Mouse (Mus musculus) myocyte (in vitro differentiated cells): ENCODE measurements at regions not wholly inside any gene's neighbourhood (a gene's known extent, or its start where the extent isn't known, plus 50 kb on each side); places are given as distances from the start of the nearest gene placed in this dataset.

ENCODE experiments used
- CEBPB ChIP-seq: IDR thresholded peaks from 2 replicates; pipeline ENCODE4 v1.6.1; 2011; ENCODE audit warnings: mild to moderate bottlenecking, moderate library complexity; ENCODE audit not compliant: poor library complexity, insufficient read depth, severe bottlenecking
- E2F4 ChIP-seq: IDR thresholded peaks from one replicate; pipeline ENCODE4 v1.6.1; 2011; ENCODE audit warnings: mild to moderate bottlenecking, control low read depth, moderate library complexity; ENCODE audit not compliant: insufficient read depth
- MAX ChIP-seq: IDR thresholded peaks from one replicate; pipeline ENCODE4 v1.6.1; 2011; ENCODE audit warnings: low read depth, mild to moderate bottlenecking, control low read depth
- MYOD1 ChIP-seq, 3 experiments: IDR thresholded peaks; one replicate each; pipeline ENCODE4 v1.6.1; 2011; ENCODE audit warnings: control low read depth in 2 of 3, low read depth in 2 of 3, mild to moderate bottlenecking in 2 of 3, moderate library complexity in 1 of 3; ENCODE audit not compliant: insufficient read length in 2 of 3, control insufficient read depth in 1 of 3
- MYOG ChIP-seq, 3 experiments: IDR thresholded peaks; one replicate each; pipeline ENCODE4 v1.6.1; 2011; ENCODE audit warnings: control low read depth in 2 of 3, low read depth in 2 of 3, mild to moderate bottlenecking in 2 of 3; ENCODE audit not compliant: insufficient read length in 2 of 3, control insufficient read depth in 1 of 3, insufficient read depth in 1 of 3
- POLR2A ChIP-seq: IDR thresholded peaks from one replicate; pipeline ENCODE4 v1.6.1; 2011; ENCODE audit warnings: low read depth, mild to moderate bottlenecking, control low read depth, moderate library complexity; ENCODE audit not compliant: insufficient read length
- POLR2AphosphoS2 ChIP-seq: IDR thresholded peaks from one replicate; pipeline ENCODE4 v1.6.1; 2011; ENCODE audit warnings: low read depth, control low read depth; ENCODE audit not compliant: insufficient read length
- REST ChIP-seq: IDR thresholded peaks from one replicate; pipeline ENCODE4 v1.6.1; 2011; ENCODE audit warnings: mild to moderate bottlenecking, control low read depth, moderate library complexity; ENCODE audit not compliant: insufficient read depth, insufficient read length
- TCF12 ChIP-seq: IDR thresholded peaks from one replicate; pipeline ENCODE4 v1.6.1; 2011; ENCODE audit warnings: mild to moderate bottlenecking, control low read depth; ENCODE audit not compliant: poor library complexity, insufficient read depth, severe bottlenecking
- TCF3 ChIP-seq: IDR thresholded peaks from one replicate; pipeline ENCODE4 v1.6.1; 2011; ENCODE audit warnings: low read depth, control low read depth; ENCODE audit not compliant: insufficient read length
- USF1 ChIP-seq: IDR thresholded peaks from one replicate; pipeline ENCODE4 v1.6.1; 2011; ENCODE audit warnings: low read depth, mild to moderate bottlenecking, control low read depth, moderate library complexity

- TF ChIP-seq MAX = no peak
- no peak for TF ChIP-seq MYOG (IDR thresholded peaks at IDR 0.05; ENCODE audit: control insufficient read depth in 1 of 3, insufficient read depth in 1 of 3, insufficient read length in 2 of 3, low read depth in 2 of 3)
- TF ChIP-seq POLR2A = no peak
- no peak for TF ChIP-seq E2F4
- TF ChIP-seq REST = no peak
- TF ChIP-seq MYOD1 (IDR thresholded peaks at IDR 0.05; ENCODE audit: control insufficient read depth in 1 of 3, insufficient read length in 2 of 3, low read depth in 2 of 3) = no peak
- TF ChIP-seq USF1 = no peak
- TF ChIP-seq CEBPB = no peak
- TF ChIP-seq TCF12 = no peak
- TF ChIP-seq TCF3 = no peak
- no peak for TF ChIP-seq POLR2AphosphoS2
Observed at GRCm38 (mm10) chr4:7161411-7161810, 1077.4 kb downstream of the Car8 start.
